Mouse (Mus musculus): Measurements from ENCODE around the gene Dok5.

DNA sequence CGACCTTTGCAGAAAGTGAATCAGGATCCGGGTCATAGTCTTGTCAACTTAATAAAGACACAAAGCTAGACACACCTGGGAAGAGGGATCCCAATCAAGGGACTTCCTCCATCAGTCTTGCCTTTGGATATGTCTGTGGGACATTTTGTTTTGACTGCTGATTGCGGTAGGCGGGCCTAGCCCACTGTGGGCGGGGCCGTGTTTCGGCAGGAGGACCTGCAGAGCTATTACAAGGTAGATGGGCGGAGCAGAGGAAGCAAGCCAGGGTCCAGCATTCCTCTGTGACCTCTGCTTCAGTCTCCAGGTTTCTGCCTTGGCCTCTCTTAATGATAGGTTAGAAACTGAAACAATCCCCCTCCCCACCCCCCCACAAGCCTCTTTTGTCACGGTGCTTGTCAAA, 22.7 kb upstream of the Dok5 start:
- TF ChIP-seq POLR2A (IDR thresholded peaks at IDR 0.05; ENCODE audit: borderline replicate concordance, low read depth, low read length) (no peak), CTCF (IDR thresholded peaks at IDR 0.05; ENCODE audit: low read depth, low read length) (no peak)
